Mouse (Mus musculus) small intestine, adult 2 months (tissue): ENCODE data around the gene Pex19.

ENCODE experiments used
- CTCF ChIP-seq: fragments of 200-500 bp; IDR thresholded peaks from 2 replicates; pipeline ENCODE4 v1.5.1; 2012; ENCODE audit warnings: low read depth, mild to moderate bottlenecking, control low read depth, inconsistent platforms, low read length, moderate library complexity, mixed read lengths; ENCODE audit not compliant: insufficient replicate concordance, insufficient read length; ENCODE audit errors: extremely low read depth
- POLR2A ChIP-seq: fragments of 200-500 bp; IDR thresholded peaks from 2 replicates; pipeline ENCODE4 v1.6.1; 2012; ENCODE audit warnings: low read depth, mild to moderate bottlenecking, control low read depth, inconsistent platforms, low read length, moderate library complexity

- no peak for TF ChIP-seq CTCF
- peak; percentile 84; the same call in 1 of the 2 replicates for TF ChIP-seq POLR2A
These were observed 44.3 kb upstream of the Pex19 start, which contains the start of the genes Copa and Ncstn for GRCm38 (mm10) chr1:172082101-172082898.
